Mouse (Mus musculus): Measurements from ENCODE around the gene Cep128. TPM values are rescaled to one million over a fixed set of nuclear protein-coding genes. Genes with fewer than 3 reads are reported as not detected.

Cep128 gene
- polyA plus RNA-seq, 1 experiment from 2014 or later = 5.5 TPM

- no peaks in the 10 kb centered on the region for H3K27me3 ChIP-seq
- H3K9ac ChIP-seq (replicated peaks) = no peak overlapping the region
- H3K36me3 ChIP-seq = no peaks in the 10 kb centered on the region
- no peak for ATAC-seq
- H3K4me3 ChIP-seq (replicated peaks) = no peak overlapping the region
- WGBS = 68% methylated on average over 5 of the region's 5 CpGs
- no peaks in the 10 kb centered on the region for H3K4me1 ChIP-seq (replicated peaks)
- H3K9me3 ChIP-seq = no peaks in the 10 kb centered on the region
- no peak overlapping the region for H3K27ac ChIP-seq
- H3K4me2 ChIP-seq (replicated peaks) = no peak overlapping the region
Observed at GRCm38 (mm10) chr12:91305038-91305437, 79.2 kb downstream of the Cep128 start.

- Histone ChIP-seq H3K27ac (no peak overlapping the region), H3K4me1 (replicated peaks) (0 out of 2 replicates have a peak, but pooled peaks cover 5% of the 10 kb centered on the region), H3K4me2 (replicated peaks) (no peak overlapping the region), H3K9ac (replicated peaks) (no peak overlapping the region), H3K9me3 (no peaks in the 10 kb centered on the region), H3K36me3 (peaks cover 6% of the 10 kb centered on the region; the same call in 1 of the 2 replicates), H3K27me3 (no peaks in the 10 kb centered on the region), H3K4me3 (replicated peaks) (no peak overlapping the region)
- over 99% methylated on average over 6 of the region's 6 CpGs for WGBS
- no peak for ATAC-seq
Observed at GRCm38 (mm10) chr12:91298700-91299099, 85.5 kb downstream of the Cep128 start.

- peak; percentile 43; the same call in 1 of the 2 replicates for ATAC-seq
- peaks cover 6% of the 10 kb centered on the region; the same call in 1 of the 2 replicates for H3K36me3 ChIP-seq
- H3K27ac ChIP-seq = peak overlapping the region; percentile 30; the same call in 1 of the 2 replicates
- 79% methylated on average over 7 of the region's 7 CpGs for WGBS
- no peak overlapping the region for H3K9ac ChIP-seq (replicated peaks)
- H3K4me2 ChIP-seq (replicated peaks) = no peak overlapping the region
- H3K27me3 ChIP-seq = no peaks in the 10 kb centered on the region
- no peaks in the 10 kb centered on the region for H3K9me3 ChIP-seq
- H3K4me3 ChIP-seq (replicated peaks) = no peak overlapping the region
- 0 out of 2 replicates have a peak, but pooled peaks cover 5% of the 10 kb centered on the region for H3K4me1 ChIP-seq (replicated peaks)
Observed at GRCm38 (mm10) chr12:91295870-91296269, 88.3 kb downstream of the Cep128 start.

- Histone ChIP-seq H3K4me3 (replicated peaks) (no peak overlapping the region), H3K27ac (no peak overlapping the region), H3K4me1 (replicated peaks) (0 out of 2 replicates have a peak, but pooled peaks cover 5% of the 10 kb centered on the region), H3K27me3 (no peaks in the 10 kb centered on the region), H3K36me3 (peaks cover 6% of the 10 kb centered on the region; the same call in 1 of the 2 replicates), H3K9ac (replicated peaks) (no peak overlapping the region), H3K4me2 (replicated peaks) (no peak overlapping the region), H3K9me3 (no peaks in the 10 kb centered on the region)
- 0 out of 2 replicates have a peak, but pooled peaks have one; percentile 30 for ATAC-seq
- 84% methylated on average over 3 of the region's 3 CpGs for WGBS
Observed at GRCm38 (mm10) chr12:91295436-91295835, 88.8 kb downstream of the Cep128 start.

- 0 out of 2 replicates have a peak, but pooled peaks cover 4% of the 10 kb centered on the region for H3K4me1 ChIP-seq (replicated peaks)
- no peak overlapping the region for H3K4me2 ChIP-seq (replicated peaks)
- H3K9ac ChIP-seq (replicated peaks) = no peak overlapping the region
- no peaks in the 10 kb centered on the region for H3K27me3 ChIP-seq
- no peak overlapping the region for H3K4me3 ChIP-seq (replicated peaks)
- whole genome bisulfite sequencing = 92% methylated on average over 2 of the region's 2 CpGs
- H3K9me3 ChIP-seq = no peaks in the 10 kb centered on the region
- H3K27ac ChIP-seq = no peak overlapping the region
- no peaks in the 10 kb centered on the region for H3K36me3 ChIP-seq
- no peak for ATAC-seq
Observed at GRCm38 (mm10) chr12:91273936-91274335, 110.3 kb downstream of the Cep128 start.

- no peaks in the 10 kb centered on the region for H3K36me3 ChIP-seq
- 92% methylated on average over 2 of the region's 2 CpGs for WGBS
- no peak overlapping the region for H3K27ac ChIP-seq
- no peak overlapping the region for H3K4me2 ChIP-seq (replicated peaks)
- no peaks in the 10 kb centered on the region for H3K9me3 ChIP-seq
- H3K27me3 ChIP-seq = no peaks in the 10 kb centered on the region
- H3K4me1 ChIP-seq (replicated peaks) = peaks cover 17% of the 10 kb centered on the region
- no peak overlapping the region for H3K9ac ChIP-seq (replicated peaks)
- H3K4me3 ChIP-seq (replicated peaks) = no peak overlapping the region
- no peak for ATAC-seq
Observed at GRCm38 (mm10) chr12:91269634-91270033, 114.6 kb downstream of the Cep128 start.

GRCm38 (mm10) chr12:91268974-91269373, 115.2 kb downstream of the Cep128 start:
- H3K4me1 ChIP-seq (replicated peaks) = peaks cover 18% of the 10 kb centered on the region
- no peaks in the 10 kb centered on the region for H3K36me3 ChIP-seq
- H3K9me3 ChIP-seq = no peaks in the 10 kb centered on the region
- no peak for ATAC-seq
- H3K4me3 ChIP-seq (replicated peaks) = no peak overlapping the region
- 92% methylated on average over 3 of the region's 3 CpGs for WGBS
- H3K27me3 ChIP-seq = no peaks in the 10 kb centered on the region
- no peak overlapping the region for H3K9ac ChIP-seq (replicated peaks)
- H3K27ac ChIP-seq = no peak overlapping the region
- H3K4me2 ChIP-seq (replicated peaks) = no peak overlapping the region

- H3K36me3 ChIP-seq = no peaks in the 10 kb centered on the region
- no peaks in the 10 kb centered on the region for H3K9me3 ChIP-seq
- no peak overlapping the region for H3K4me3 ChIP-seq (replicated peaks)
- no peaks in the 10 kb centered on the region for H3K27me3 ChIP-seq
- H3K4me2 ChIP-seq (replicated peaks) = no peak overlapping the region
- peaks cover 14% of the 10 kb centered on the region for H3K4me1 ChIP-seq (replicated peaks)
- no peak for ATAC-seq
- no peak overlapping the region for H3K27ac ChIP-seq
- no peak overlapping the region for H3K9ac ChIP-seq (replicated peaks)
- WGBS = 73% methylated on average over 2 of the region's 2 CpGs
Observed at GRCm38 (mm10) chr12:91266014-91266413, 118.2 kb downstream of the Cep128 start.

- H3K9ac ChIP-seq (replicated peaks) = no peak overlapping the region
- no peaks in the 10 kb centered on the region for H3K9me3 ChIP-seq
- peaks cover 14% of the 10 kb centered on the region for H3K4me1 ChIP-seq (replicated peaks)
- H3K4me2 ChIP-seq (replicated peaks) = no peak overlapping the region
- no peak overlapping the region for H3K4me3 ChIP-seq (replicated peaks)
- ATAC-seq = peak; percentile 92
- WGBS = 23% methylated on average over 5 of the region's 5 CpGs
- no peaks in the 10 kb centered on the region for H3K36me3 ChIP-seq
- H3K27me3 ChIP-seq = no peaks in the 10 kb centered on the region
- peak overlapping the region; percentile 68 for H3K27ac ChIP-seq
Observed at GRCm38 (mm10) chr12:91265462-91265861, 118.7 kb downstream of the Cep128 start.

GRCm38 (mm10) chr12:91264828-91265355, 119.3 kb downstream of the Cep128 start:
- Histone ChIP-seq H3K9ac (replicated peaks) (no peak overlapping the region), H3K36me3 (no peaks in the 10 kb centered on the region), H3K4me3 (replicated peaks) (no peak overlapping the region), H3K4me2 (replicated peaks) (no peak overlapping the region), H3K4me1 (replicated peaks) (peaks cover 14% of the 10 kb centered on the region), H3K9me3 (no peaks in the 10 kb centered on the region), H3K27ac (peak overlapping the region; percentile 39; the same call in 1 of the 2 replicates), H3K27me3 (no peaks in the 10 kb centered on the region)
- WGBS = 55% methylated on average over 3 of the region's 3 CpGs
- peak; percentile 41 for ATAC-seq

GRCm38 (mm10) chr12:91263705-91264104, 120.5 kb downstream of the Cep128 start:
- no peak overlapping the region for H3K27ac ChIP-seq
- H3K36me3 ChIP-seq = no peaks in the 10 kb centered on the region
- H3K4me2 ChIP-seq (replicated peaks) = no peak overlapping the region
- no peak overlapping the region for H3K4me3 ChIP-seq (replicated peaks)
- no peak overlapping the region for H3K9ac ChIP-seq (replicated peaks)
- H3K9me3 ChIP-seq = no peaks in the 10 kb centered on the region
- H3K27me3 ChIP-seq = no peaks in the 10 kb centered on the region
- ATAC-seq = no peak
- H3K4me1 ChIP-seq (replicated peaks) = peaks cover 14% of the 10 kb centered on the region
- WGBS = 64% methylated on average over 3 of the region's 3 CpGs

- Histone ChIP-seq H3K9ac (replicated peaks) (no peak overlapping the region), H3K4me1 (replicated peaks) (peaks cover 14% of the 10 kb centered on the region), H3K36me3 (no peaks in the 10 kb centered on the region), H3K27me3 (no peaks in the 10 kb centered on the region), H3K4me2 (replicated peaks) (no peak overlapping the region), H3K9me3 (no peaks in the 10 kb centered on the region), H3K4me3 (replicated peaks) (no peak overlapping the region), H3K27ac (no peak overlapping the region)
- WGBS = 57% methylated on average over 3 of the region's 3 CpGs
- ATAC-seq = no peak
Observed at GRCm38 (mm10) chr12:91262801-91263200, 121.4 kb downstream of the Cep128 start.

- Histone ChIP-seq H3K27me3 (no peaks in the 10 kb centered on the region), H3K27ac (no peak overlapping the region), H3K36me3 (no peaks in the 10 kb centered on the region), H3K9me3 (no peaks in the 10 kb centered on the region), H3K9ac (replicated peaks) (no peak overlapping the region), H3K4me3 (replicated peaks) (no peak overlapping the region), H3K4me2 (replicated peaks) (no peak overlapping the region), H3K4me1 (replicated peaks) (no peaks in the 10 kb centered on the region)
- no peak for ATAC-seq
- WGBS = 93% methylated on average over 7 of the region's 7 CpGs
Observed at GRCm38 (mm10) chr12:91256334-91256733, 127.9 kb downstream of the Cep128 start.

Data from midbrain, embryonic 13.5 days (tissue).